Mouse (Mus musculus): ENCODE measurements around the gene Gm9945.
A peak's percentile ranks its signal among the peaks of the same experiment; 100 is the strongest.

The Gm9945 gene

GRCm38 (mm10) chr11:53495417-53495816 lies 15.5 kb downstream of the Gm9945 start:
- no peak for DNase-seq

- DNase-seq: no peak
Observed at GRCm38 (mm10) chr11:53496946-53497345, 17.0 kb downstream of the Gm9945 start.

- DNase-seq: no peak
Observed at GRCm38 (mm10) chr11:53500569-53500968, 20.6 kb downstream of the Gm9945 start.

GRCm38 (mm10) chr11:53502039-53502765 lies 22.2 kb downstream of the Gm9945 start:
- DNase-seq: no peak

- no peak for DNase-seq
Observed at GRCm38 (mm10) chr11:53503738-53504137, 23.8 kb downstream of the Gm9945 start.

- no peak for DNase-seq
Observed at GRCm38 (mm10) chr11:53504376-53504775, 24.4 kb downstream of the Gm9945 start.

- DNase-seq: no peak
Observed at GRCm38 (mm10) chr11:53505026-53505663, 25.2 kb downstream of the Gm9945 start.

GRCm38 (mm10) chr11:53507098-53507805 lies 27.3 kb downstream of the Gm9945 start:
- DNase-seq: no peak

GRCm38 (mm10) chr11:53508152-53508551 lies 28.2 kb downstream of the Gm9945 start:
- DNase-seq: no peak

GRCm38 (mm10) chr11:53508591-53508990 lies 28.6 kb downstream of the Gm9945 start:
- DNase-seq: no peak

- DNase-seq: no peak
Observed at GRCm38 (mm10) chr11:53510351-53510750, 30.4 kb downstream of the Gm9945 start.

GRCm38 (mm10) chr11:53516775-53517627 lies 37.0 kb downstream of the Gm9945 start:
- no peak for DNase-seq

GRCm38 (mm10) chr11:53518759-53519158 lies 38.8 kb downstream of the Gm9945 start:
- no peak for DNase-seq

GRCm38 (mm10) chr11:53519207-53520121 lies 39.5 kb downstream of the Gm9945 start, which contains the start of gene Sept8:
TSS of gene Sept8 (plus strand) at chr11:53519257.
- DNase-seq: peak in 1 of 2 experiments; percentile 14

- no peak for DNase-seq
Observed at GRCm38 (mm10) chr11:53520122-53520978, 40.4 kb downstream of the Gm9945 start.

- no peak for DNase-seq
Observed at GRCm38 (mm10) chr11:53521120-53521820, 41.3 kb downstream of the Gm9945 start.

GRCm38 (mm10) chr11:53521821-53522131 lies 41.8 kb downstream of the Gm9945 start:
- DNase-seq: no peak

- DNase-seq: no peak
Observed at GRCm38 (mm10) chr11:53522362-53522761, 42.4 kb downstream of the Gm9945 start.

GRCm38 (mm10) chr11:53522930-53523329 lies 43.0 kb downstream of the Gm9945 start:
- no peak for DNase-seq

All from spleen, adult 18-20 months (tissue).